Mouse (Mus musculus): ENCODE results near the gene Myh7.

Gene Myh7

GRCm38 (mm10) chr14:54936831-54937160 lies 57.6 kb downstream of the Myh7 start:
- no peaks in the 10 kb centered on the region for H3K36me3 ChIP-seq (ENCODE audit: control insufficient read depth, insufficient read depth, low read length, poor library complexity, severe bottlenecking)
- no peaks in the 10 kb centered on the region for H3K27me3 ChIP-seq (ENCODE audit: control insufficient read depth, insufficient read depth, low read length, poor library complexity, severe bottlenecking)
- DNase-seq (ENCODE audit: low read depth, low spot score): no peak

- Histone ChIP-seq H3K36me3 (ENCODE audit: control insufficient read depth, insufficient read depth, low read length, poor library complexity, severe bottlenecking) (no peaks in the 10 kb centered on the region), H3K27me3 (ENCODE audit: control insufficient read depth, insufficient read depth, low read length, poor library complexity, severe bottlenecking) (no peaks in the 10 kb centered on the region)
- DNase-seq (ENCODE audit: low read depth, low spot score): no peak
Measured at GRCm38 (mm10) chr14:54935904-54936830, 58.3 kb downstream of the Myh7 start, which contains the start of gene Cmtm5. TSS of gene Cmtm5 (plus strand) at chr14:54936261.

DNA sequence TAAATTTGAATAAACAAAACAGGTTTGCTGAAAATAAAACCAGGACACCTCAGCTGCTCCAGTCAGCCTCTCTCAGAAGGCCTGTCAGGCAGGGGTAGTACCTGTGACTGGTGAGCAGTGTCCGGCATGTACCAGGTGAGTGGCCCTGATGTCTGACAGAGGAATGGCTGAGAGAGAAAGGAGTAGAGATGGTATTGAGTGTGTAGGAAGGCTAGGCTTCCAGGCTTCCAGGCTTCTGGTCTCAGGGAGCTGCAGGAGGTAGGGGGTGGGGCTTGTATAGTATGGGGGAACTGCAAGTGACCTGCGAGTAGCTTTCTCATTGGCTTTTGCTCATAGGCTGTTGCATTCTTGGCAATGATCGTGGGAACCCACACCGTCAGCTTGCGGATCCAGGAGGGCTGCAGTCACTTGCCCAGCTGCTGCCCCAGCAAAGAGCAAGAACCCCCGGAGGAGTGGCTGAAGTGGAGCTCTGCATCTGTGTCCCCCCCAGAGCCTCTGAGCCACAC lies 61.7 kb downstream of the Myh7 start, which contains the start of gene Il25:
Gene Il25, plus strand, starts transcription at position 51 of the 506 bp plus-strand sequence.
- Histone ChIP-seq H3K27me3 (ENCODE audit: control insufficient read depth, insufficient read depth, low read length, poor library complexity, severe bottlenecking) (no peaks in the 10 kb centered on the region), H3K36me3 (ENCODE audit: control insufficient read depth, insufficient read depth, low read length, poor library complexity, severe bottlenecking) (no peaks in the 10 kb centered on the region)
- no peak for DNase-seq (ENCODE audit: low read depth, low spot score)

DNA sequence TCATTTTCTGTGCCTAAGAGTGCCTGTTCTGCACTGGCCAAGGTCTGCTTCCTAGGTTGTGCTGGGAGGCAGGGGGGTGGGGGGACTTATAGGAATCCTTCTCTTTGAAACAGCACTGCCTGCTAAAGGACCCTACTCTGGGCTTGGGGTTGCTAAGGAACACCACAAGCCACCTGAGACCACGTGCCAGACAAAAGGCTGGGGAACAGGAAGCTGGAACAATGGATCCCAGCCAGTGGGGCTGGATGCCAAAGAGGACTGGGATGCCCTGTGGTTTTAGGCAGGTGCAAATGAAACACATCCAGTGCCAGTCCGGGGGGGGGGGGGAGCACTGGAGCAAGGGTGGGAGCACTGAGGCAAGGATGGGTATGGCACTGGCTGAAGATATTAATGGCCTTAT lies 64.0 kb downstream of the Myh7 start:
- DNase-seq (ENCODE audit: low read depth, low spot score): no peak
- Histone ChIP-seq H3K36me3 (ENCODE audit: control insufficient read depth, insufficient read depth, low read length, poor library complexity, severe bottlenecking) (no peaks in the 10 kb centered on the region), H3K27me3 (ENCODE audit: control insufficient read depth, insufficient read depth, low read length, poor library complexity, severe bottlenecking) (no peaks in the 10 kb centered on the region)

GRCm38 (mm10) chr14:54929801-54930200 lies 64.6 kb downstream of the Myh7 start:
- DNase-seq (ENCODE audit: low read depth, low spot score): no peak
- Histone ChIP-seq H3K36me3 (ENCODE audit: control insufficient read depth, insufficient read depth, low read length, poor library complexity, severe bottlenecking) (no peaks in the 10 kb centered on the region), H3K27me3 (ENCODE audit: control insufficient read depth, insufficient read depth, low read length, poor library complexity, severe bottlenecking) (no peaks in the 10 kb centered on the region)

DNA sequence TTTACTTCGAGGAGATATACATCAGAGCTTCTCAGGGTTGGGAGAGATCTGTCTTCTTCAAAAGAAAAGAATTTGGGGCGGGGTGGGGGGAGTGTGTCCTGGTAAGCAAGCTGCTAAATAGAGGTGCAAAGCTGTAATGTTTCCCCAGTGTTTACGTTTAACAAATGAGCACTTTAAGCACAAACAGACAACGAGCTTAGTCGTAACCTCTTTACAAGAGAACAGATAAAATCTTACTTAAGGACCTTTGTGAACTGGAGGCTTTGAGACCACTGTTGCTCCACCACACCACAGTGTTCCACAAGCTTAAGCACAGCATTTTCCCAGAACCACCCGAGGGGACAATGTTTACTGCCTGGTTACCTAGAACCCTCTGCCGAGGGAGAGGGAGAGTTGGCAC lies 67.1 kb downstream of the Myh7 start:
- DNase-seq (ENCODE audit: low read depth, low spot score): no peak
- no peaks in the 10 kb centered on the region for H3K36me3 ChIP-seq (ENCODE audit: control insufficient read depth, insufficient read depth, low read length, poor library complexity, severe bottlenecking)
- no peaks in the 10 kb centered on the region; the same call in 1 of the 2 replicates for H3K27me3 ChIP-seq (ENCODE audit: control insufficient read depth, insufficient read depth, low read length, poor library complexity, severe bottlenecking)

GRCm38 (mm10) chr14:54926401-54927158 lies 67.8 kb downstream of the Myh7 start:
- Histone ChIP-seq H3K36me3 (ENCODE audit: control insufficient read depth, insufficient read depth, low read length, poor library complexity, severe bottlenecking) (no peaks in the 10 kb centered on the region), H3K27me3 (ENCODE audit: control insufficient read depth, insufficient read depth, low read length, poor library complexity, severe bottlenecking) (no peaks in the 10 kb centered on the region; the same call in 1 of the 2 replicates)
- no peak for DNase-seq (ENCODE audit: low read depth, low spot score)

DNA sequence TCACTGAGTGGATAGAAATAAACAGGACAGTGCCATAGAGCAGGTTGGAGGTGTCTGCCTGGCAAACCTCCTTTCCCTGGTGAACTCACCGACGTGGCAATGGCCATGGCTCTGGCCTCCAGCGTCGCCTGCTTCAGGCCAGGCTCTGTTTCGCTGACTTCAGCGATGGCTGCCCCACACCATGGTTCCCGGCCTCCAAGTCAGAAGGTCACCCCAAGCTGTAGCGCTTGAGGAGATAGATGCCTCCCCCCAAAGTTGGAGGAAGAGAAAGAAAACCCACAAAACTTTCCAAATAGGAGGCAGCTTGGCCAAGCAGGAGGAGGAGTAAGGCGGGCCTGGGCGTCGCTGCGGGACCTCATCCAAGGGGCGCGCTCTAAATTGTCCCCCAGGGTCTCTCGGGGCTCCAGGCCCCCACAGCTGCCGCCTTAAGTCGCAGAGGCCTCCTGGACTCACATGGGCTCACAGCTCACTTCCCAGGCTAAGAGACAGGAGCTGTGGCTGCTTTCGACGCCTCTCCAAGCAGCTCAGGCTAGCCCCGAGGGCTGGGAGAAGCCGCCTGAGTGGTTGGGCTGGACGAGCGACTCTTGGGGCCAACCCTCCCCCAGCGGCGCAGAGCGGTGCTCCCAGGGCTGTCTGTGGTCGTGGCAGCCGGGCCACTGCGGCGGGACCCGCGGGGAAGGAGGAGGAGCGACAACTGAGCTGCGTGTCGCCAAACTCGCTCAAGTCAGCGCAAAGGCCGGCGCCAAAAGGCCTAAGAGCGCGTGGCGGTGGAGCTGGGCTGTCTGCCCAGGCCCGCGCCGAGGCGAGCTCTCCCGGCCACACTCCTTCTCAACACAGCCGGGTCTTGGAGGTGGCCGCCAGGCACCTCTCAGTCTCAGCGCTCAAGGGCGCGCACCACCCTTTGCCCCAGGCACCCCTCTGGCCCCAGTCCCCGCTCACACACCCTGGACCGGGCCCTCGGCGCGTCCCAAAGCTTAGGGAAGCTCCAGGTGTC lies 68.8 kb downstream of the Myh7 start, which contains the start of gene Efs:
Gene Efs, minus strand, starts transcription at position 778 of the 994 bp plus-strand sequence.
- H3K36me3 ChIP-seq (ENCODE audit: control insufficient read depth, insufficient read depth, low read length, poor library complexity, severe bottlenecking): no peaks in the 10 kb centered on the region
- no peak for DNase-seq (ENCODE audit: low read depth, low spot score)
- no peaks in the 10 kb centered on the region; the same call in 1 of the 2 replicates for H3K27me3 ChIP-seq (ENCODE audit: control insufficient read depth, insufficient read depth, low read length, poor library complexity, severe bottlenecking)

GRCm38 (mm10) chr14:54924641-54925348 lies 69.6 kb downstream of the Myh7 start:
- H3K27me3 ChIP-seq (ENCODE audit: control insufficient read depth, insufficient read depth, low read length, poor library complexity, severe bottlenecking): no peaks in the 10 kb centered on the region; the same call in 1 of the 2 replicates
- H3K36me3 ChIP-seq (ENCODE audit: control insufficient read depth, insufficient read depth, low read length, poor library complexity, severe bottlenecking): no peaks in the 10 kb centered on the region
- no peak for DNase-seq (ENCODE audit: low read depth, low spot score)
